Mouse (Mus musculus) C2C12 (cell line): ENCODE measurements around the gene Rad51ap2. TPM values are rescaled to one million over a fixed set of nuclear protein-coding genes. Genes with fewer than 3 reads are reported as not detected.

Source experiments
- H3K27me3 ChIP-seq: one replicate; pipeline ENCODE4 v1.6.1; 2011; ENCODE audit not compliant: control insufficient read depth, insufficient read depth, insufficient read length
- H3K36me3 ChIP-seq: one replicate; pipeline ENCODE4 v1.6.1; 2011; ENCODE audit not compliant: control insufficient read depth, insufficient read depth
- H3K4me3 ChIP-seq: one replicate; pipeline ENCODE4 v1.5.1; 2011; ENCODE audit warnings: mild to moderate bottlenecking, control low read depth; ENCODE audit not compliant: poor library complexity, insufficient read depth, severe bottlenecking
- H3K79me2 ChIP-seq: one replicate; pipeline ENCODE4 v1.6.1; 2011; ENCODE audit not compliant: control insufficient read depth, insufficient read depth
- H3K79me3 ChIP-seq: one replicate; pipeline ENCODE4 v1.6.1; 2011; ENCODE audit warnings: low read depth, control low read depth
- H3ac ChIP-seq: one replicate; pipeline ENCODE3; 2011; ENCODE audit warnings: low read depth; ENCODE audit not compliant: control insufficient read depth, insufficient read length
- CEBPB ChIP-seq: IDR thresholded peaks from one replicate; pipeline ENCODE4 v1.6.1; 2011; ENCODE audit warnings: low read depth, mild to moderate bottlenecking, control low read depth, moderate library complexity
- CTCF ChIP-seq: IDR thresholded peaks from one replicate; pipeline ENCODE4 v1.5.1; 2011; ENCODE audit not compliant: control insufficient read depth, insufficient read depth, insufficient read length
- FOSL1 ChIP-seq: IDR thresholded peaks from one replicate; pipeline ENCODE4 v1.8.0; 2011; ENCODE audit warnings: mild to moderate bottlenecking, low read length; ENCODE audit not compliant: poor library complexity, insufficient read depth, severe bottlenecking
- MAX ChIP-seq: IDR thresholded peaks from one replicate; pipeline ENCODE4 v1.6.1; 2011; ENCODE audit warnings: mild to moderate bottlenecking, control low read depth
- MYOD1 ChIP-seq: IDR thresholded peaks from one replicate; pipeline ENCODE4 v1.6.1; 2011; ENCODE audit warnings: low read depth; ENCODE audit not compliant: control insufficient read depth, insufficient read length
- MYOG ChIP-seq: IDR thresholded peaks from one replicate; pipeline ENCODE4 v1.6.1; 2011; ENCODE audit not compliant: control insufficient read depth, insufficient read length; ENCODE audit errors: extremely low read depth
- USF1 ChIP-seq: IDR thresholded peaks from one replicate; pipeline ENCODE4 v1.6.1; 2011; ENCODE audit warnings: low read depth, mild to moderate bottlenecking, control low read depth, moderate library complexity
- long read RNA-seq, 2 experiments: library from polyadenylated mRNA; unstranded; transcript quantifications; one replicate each; pipeline ENCODE4 v2.0.0; 2019 to 2020
- polyA plus RNA-seq: library from polyadenylated mRNA; unstranded; fragments of >200 nt; fragmentation: generic; extraction: Trizol; gene quantifications from one replicate; pipeline ENCODE4 v1.2.1, GENCODE M21; 2012; ENCODE audit warnings: missing spikeins

Gene Rad51ap2
- polyA plus RNA-seq, result 0.01 TPM
- long read RNA-seq, experiment 1, result 0 reads
- long read RNA-seq, experiment 2, result 0 reads

GRCm38 (mm10) chr12:11455549-11456194 is at the start of gene Rad51ap2:
TSS of gene Rad51ap2 (plus strand) at chr12:11456079.
- no peak within 1 kb of the TSS for H3K4me3 ChIP-seq
- H3ac ChIP-seq, result no peak within 1 kb of the TSS
- TF ChIP-seq USF1 (no peak), FOSL1 (no peak), CTCF (no peak), MYOD1 (no peak), CEBPB (no peak), MAX (no peak), MYOG (no peak)
- H3K27me3 ChIP-seq, result no peaks in the 10 kb centered on the region
- H3K79me2 ChIP-seq, result no peaks in the 10 kb centered on the region
- H3K79me3 ChIP-seq, result no peaks in the 10 kb centered on the region
- no peaks in the 10 kb centered on the region for H3K36me3 ChIP-seq

- TF ChIP-seq CEBPB, result no peak
- no peak for TF ChIP-seq MYOD1
- no peak for TF ChIP-seq MYOG
- TF ChIP-seq FOSL1, result no peak
- no peak for TF ChIP-seq USF1
- no peak for TF ChIP-seq CTCF
- TF ChIP-seq MAX, result no peak
- H3K79me2 ChIP-seq, result no peaks in the 10 kb centered on the region
- no peaks in the 10 kb centered on the region for H3K79me3 ChIP-seq
- no peaks in the 10 kb centered on the region for H3K27me3 ChIP-seq
- H3K36me3 ChIP-seq, result no peaks in the 10 kb centered on the region
- no peak overlapping the region for H3K4me3 ChIP-seq
- no peak overlapping the region for H3ac ChIP-seq
Measured at GRCm38 (mm10) chr12:11407679-11408078, 48.2 kb upstream of the Rad51ap2 start.

DNA sequence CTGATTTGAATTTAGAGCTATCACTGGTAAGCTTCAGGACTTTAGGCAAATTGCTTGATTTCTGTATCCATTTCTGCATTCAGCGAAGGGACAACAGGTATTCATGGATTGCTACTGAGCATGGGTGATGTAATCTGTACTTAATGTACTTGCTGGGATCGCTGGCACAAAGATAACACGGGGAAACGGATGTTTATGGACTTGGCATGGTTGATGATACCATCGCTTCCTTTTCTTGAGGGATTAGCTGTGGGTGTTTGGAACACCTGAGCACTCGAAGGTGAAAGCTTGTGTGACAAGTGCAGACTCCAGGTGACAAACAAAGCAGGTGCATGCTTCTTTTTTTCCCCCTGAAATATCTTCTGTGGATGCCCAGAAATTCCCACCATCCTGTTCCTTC is 37.8 kb upstream of the Rad51ap2 start:
- H3K36me3 ChIP-seq, result no peaks in the 10 kb centered on the region
- H3K79me2 ChIP-seq, result no peaks in the 10 kb centered on the region
- no peak for TF ChIP-seq USF1
- TF ChIP-seq CEBPB, result no peak
- TF ChIP-seq MAX, result no peak
- no peak for TF ChIP-seq FOSL1
- no peak for TF ChIP-seq MYOG
- TF ChIP-seq CTCF, result no peak
- no peak for TF ChIP-seq MYOD1
- H3K79me3 ChIP-seq, result no peaks in the 10 kb centered on the region
- H3K27me3 ChIP-seq, result no peaks in the 10 kb centered on the region
- no peak overlapping the region for H3K4me3 ChIP-seq
- H3ac ChIP-seq, result no peak overlapping the region

GRCm38 (mm10) chr12:11427396-11427795 is 28.5 kb upstream of the Rad51ap2 start:
- Histone ChIP-seq H3K4me3 (no peak overlapping the region), H3K27me3 (no peaks in the 10 kb centered on the region), H3K79me2 (no peaks in the 10 kb centered on the region), H3ac (no peak overlapping the region), H3K36me3 (no peaks in the 10 kb centered on the region), H3K79me3 (no peaks in the 10 kb centered on the region)
- no peak for TF ChIP-seq CEBPB
- no peak for TF ChIP-seq CTCF

DNA sequence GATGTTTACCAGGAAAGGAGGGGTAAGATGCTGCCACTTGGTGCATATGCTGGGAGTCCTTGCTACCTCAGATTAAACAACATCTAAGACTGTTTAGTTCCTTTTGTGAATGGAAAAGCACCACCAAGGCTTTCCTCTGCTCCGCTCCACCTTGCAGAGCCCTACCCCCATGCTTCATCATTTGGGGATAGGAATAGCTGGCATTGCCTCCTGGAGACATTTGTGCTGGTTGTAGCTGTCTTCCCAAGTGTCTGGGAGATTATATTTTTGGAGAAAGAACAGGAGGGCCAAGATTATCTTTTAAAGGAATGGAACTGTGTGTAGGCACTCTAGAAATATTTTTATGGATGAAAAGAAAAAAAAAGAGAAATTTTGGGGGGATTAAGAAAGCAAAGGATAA is 22.8 kb upstream of the Rad51ap2 start:
- no peak for TF ChIP-seq MYOD1
- no peak for TF ChIP-seq MAX
- no peak for TF ChIP-seq FOSL1
- no peak for TF ChIP-seq CTCF
- no peak for TF ChIP-seq MYOG
- TF ChIP-seq USF1, result no peak
- TF ChIP-seq CEBPB, result no peak
- Histone ChIP-seq H3K36me3 (no peaks in the 10 kb centered on the region), H3K79me3 (no peaks in the 10 kb centered on the region), H3K27me3 (peaks cover 7% of the 10 kb centered on the region), H3K79me2 (no peaks in the 10 kb centered on the region), H3K4me3 (no peak overlapping the region), H3ac (no peak overlapping the region)

DNA sequence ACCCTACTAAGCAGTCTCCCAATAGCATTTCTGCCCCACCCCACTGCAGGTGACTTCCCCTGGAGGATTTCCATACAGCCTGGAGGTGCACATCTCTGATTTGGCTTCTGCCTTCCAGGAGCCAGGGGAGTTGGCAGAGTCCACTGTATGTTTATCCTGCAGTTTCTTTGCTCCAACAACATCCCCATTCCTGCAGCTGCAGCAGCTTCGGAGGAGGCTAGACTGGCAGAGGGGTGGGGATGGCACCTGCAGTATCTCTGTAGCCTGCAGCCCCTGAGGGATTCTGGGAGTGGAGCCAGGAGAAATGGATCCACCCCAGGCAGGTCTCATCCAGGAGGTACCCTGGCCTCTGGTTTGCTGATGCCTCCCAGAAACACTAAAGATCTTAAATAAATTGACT is 22.2 kb upstream of the Rad51ap2 start:
- Histone ChIP-seq H3ac (no peak overlapping the region), H3K36me3 (no peaks in the 10 kb centered on the region), H3K4me3 (no peak overlapping the region), H3K27me3 (peaks cover 7% of the 10 kb centered on the region), H3K79me3 (no peaks in the 10 kb centered on the region), H3K79me2 (no peaks in the 10 kb centered on the region)
- TF ChIP-seq MYOD1 (no peak), CEBPB (no peak), MYOG (no peak), FOSL1 (no peak), USF1 (no peak), MAX (no peak), CTCF (no peak)
